Mouse (Mus musculus) testis, adult 2 months (tissue): ENCODE measurements around the gene Cntnap2.

Source experiments
- CTCF ChIP-seq: fragments of 200-500 bp; IDR thresholded peaks from 2 replicates; pipeline ENCODE4 v1.5.1; 2012; ENCODE audit warnings: low read depth, mild to moderate bottlenecking, inconsistent platforms, low read length, moderate library complexity; ENCODE audit not compliant: control insufficient read depth, insufficient read depth, insufficient replicate concordance
- POLR2A ChIP-seq: fragments of 200-500 bp; IDR thresholded peaks from 2 replicates; pipeline ENCODE4 v1.6.1; 2012; ENCODE audit warnings: low read depth, mild to moderate bottlenecking, inconsistent platforms, low read length, moderate library complexity; ENCODE audit not compliant: control insufficient read depth

DNA sequence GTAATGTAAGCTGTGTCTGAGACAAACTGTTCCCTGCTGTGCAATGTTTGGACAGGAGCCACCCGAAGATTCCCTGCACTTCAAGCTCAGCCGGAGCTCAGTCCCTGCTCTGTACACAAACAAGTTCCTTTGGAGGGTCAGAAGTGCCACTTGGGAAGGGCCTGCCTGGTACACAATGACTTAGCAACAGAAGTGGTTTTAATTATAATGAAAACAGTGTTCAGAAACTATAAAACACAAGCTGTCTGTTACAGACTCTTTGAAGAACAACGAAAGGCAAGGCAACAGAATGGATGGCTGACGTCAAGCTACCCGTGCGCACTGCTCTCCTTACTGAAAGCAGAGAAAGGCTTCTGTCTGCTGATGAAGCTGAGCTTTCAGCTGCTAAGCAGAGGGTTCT is 2259.5 kb downstream of the Cntnap2 start:
- TF ChIP-seq CTCF (no peak), POLR2A (no peak)
